Mouse (Mus musculus): ENCODE measurements around the gene Vkorc1l1. TPM values are rescaled to one million over a fixed set of nuclear protein-coding genes. Genes with fewer than 3 reads are reported as not detected.

Gene Vkorc1l1
- polyA plus RNA-seq, 2 experiments, result 26.1 to 35.7 TPM

DNA sequence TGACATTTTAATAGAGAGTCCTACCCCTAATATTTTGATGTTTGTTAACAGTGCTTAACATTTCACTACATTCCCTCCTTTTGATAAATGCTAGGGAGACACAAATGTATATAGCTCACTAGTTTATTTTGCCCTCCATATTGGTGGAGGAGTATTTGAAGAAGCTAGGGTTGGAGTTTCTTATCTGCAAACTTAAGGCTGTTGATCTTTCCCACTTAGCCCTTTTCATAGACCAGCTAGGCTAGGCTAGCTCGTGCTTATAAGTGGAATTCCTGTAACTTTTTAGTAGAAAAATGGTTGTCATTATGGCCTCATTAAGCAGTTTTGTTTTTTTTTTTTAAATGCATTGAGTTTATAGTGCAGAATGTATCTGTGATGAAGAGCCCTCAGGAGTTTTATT, 1.6 kb downstream of the Vkorc1l1 start:
- no peak for DNase-seq (ENCODE audit: low spot score)
- Histone ChIP-seq H3K9me3 (ENCODE audit: control insufficient read depth, low read length) (no peaks in the 10 kb centered on the region), H3K4me1 (ENCODE audit: control insufficient read depth, insufficient read depth, low read length) (no peaks in the 10 kb centered on the region), H3K36me3 (ENCODE audit: control insufficient read depth, insufficient read depth, low read length) (peaks cover 13% of the 10 kb centered on the region), H3K4me3 (replicated peaks; ENCODE audit: low read length) (no peak overlapping the region), H3K27me3 (ENCODE audit: control insufficient read depth, insufficient read depth, low read length) (no peaks in the 10 kb centered on the region), H3K27ac (replicated peaks; ENCODE audit: low read depth, low read length) (no peak overlapping the region), H3K4me2 (replicated peaks; ENCODE audit: low read depth, low read length, severe bottlenecking) (no peak overlapping the region), H3K9ac (ENCODE audit: low read depth, low read length, severe bottlenecking) (no peak overlapping the region)
- 68% methylated on average over 1 of the region's 1 CpGs for WGBS
- no peak for TF ChIP-seq POLR2A (IDR thresholded peaks at IDR 0.05; ENCODE audit: borderline replicate concordance, extremely low read depth, insufficient read depth, insufficient read length)
- no peak for ATAC-seq (ENCODE audit: low FRiP score, low read depth)

DNA sequence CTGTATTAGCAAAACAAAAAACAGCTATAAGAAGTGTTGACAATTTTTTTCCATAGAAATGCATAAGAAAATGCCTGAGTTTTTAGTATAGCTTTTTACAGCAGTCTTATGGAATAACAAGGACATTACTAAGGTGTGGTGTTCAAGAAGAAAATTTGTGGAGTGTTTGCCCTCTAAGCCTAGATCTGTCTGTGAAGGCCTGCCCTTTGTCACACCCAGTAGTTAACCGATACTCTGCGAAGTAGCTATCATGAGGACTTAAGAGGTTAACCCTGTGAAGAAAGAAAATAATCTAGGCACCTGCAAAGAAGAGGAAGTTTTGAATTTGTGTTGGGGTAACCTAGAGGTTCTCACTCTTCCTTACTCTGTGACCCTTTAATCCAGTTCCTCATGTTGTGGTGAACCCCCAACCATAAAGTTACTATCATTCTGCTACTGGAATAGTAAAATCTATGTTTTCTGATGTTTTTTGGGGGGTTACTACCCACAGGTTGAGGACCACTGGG, 5.8 kb downstream of the Vkorc1l1 start:
- Histone ChIP-seq H3K9ac (ENCODE audit: low read depth, low read length, severe bottlenecking) (no peak overlapping the region), H3K27ac (replicated peaks; ENCODE audit: low read depth, low read length) (no peak overlapping the region), H3K4me3 (replicated peaks; ENCODE audit: low read length) (no peak overlapping the region), H3K4me1 (ENCODE audit: control insufficient read depth, insufficient read depth, low read length) (no peaks in the 10 kb centered on the region), H3K27me3 (ENCODE audit: control insufficient read depth, insufficient read depth, low read length) (no peaks in the 10 kb centered on the region), H3K36me3 (ENCODE audit: control insufficient read depth, insufficient read depth, low read length) (peaks cover 13% of the 10 kb centered on the region), H3K4me2 (replicated peaks; ENCODE audit: low read depth, low read length, severe bottlenecking) (no peak overlapping the region), H3K9me3 (ENCODE audit: control insufficient read depth, low read length) (no peaks in the 10 kb centered on the region)
- no peak for DNase-seq (ENCODE audit: low spot score)
- 94% methylated on average over 2 of the region's 2 CpGs for WGBS
- no peak for TF ChIP-seq POLR2A (IDR thresholded peaks at IDR 0.05; ENCODE audit: borderline replicate concordance, extremely low read depth, insufficient read depth, insufficient read length)
- ATAC-seq (ENCODE audit: low FRiP score, low read depth), result no peak

DNA sequence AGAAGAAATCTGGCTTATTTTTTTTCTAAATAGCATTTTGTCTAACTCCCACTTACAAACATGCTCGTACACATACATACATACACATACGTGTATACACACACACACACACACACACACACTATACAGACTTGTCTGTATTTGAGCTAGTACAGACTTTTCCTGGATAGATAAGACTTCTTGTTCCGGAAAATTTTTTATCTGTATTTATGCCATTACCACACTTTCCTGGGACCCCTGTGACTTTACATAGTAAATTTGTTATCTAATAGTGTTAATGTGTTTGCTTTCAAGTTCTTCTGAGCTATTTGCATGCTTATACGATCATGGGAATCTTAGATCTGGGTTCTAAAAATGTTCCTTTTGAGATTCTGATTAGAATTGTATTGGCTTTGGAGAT, 10.4 kb downstream of the Vkorc1l1 start:
- Histone ChIP-seq H3K9me3 (ENCODE audit: control insufficient read depth, low read length) (no peaks in the 10 kb centered on the region), H3K4me3 (replicated peaks; ENCODE audit: low read length) (no peak overlapping the region), H3K36me3 (ENCODE audit: control insufficient read depth, insufficient read depth, low read length) (peaks cover under 1% of the 10 kb centered on the region; the same call in 1 of the 2 replicates), H3K4me1 (ENCODE audit: control insufficient read depth, insufficient read depth, low read length) (no peaks in the 10 kb centered on the region), H3K9ac (ENCODE audit: low read depth, low read length, severe bottlenecking) (no peak overlapping the region), H3K27ac (replicated peaks; ENCODE audit: low read depth, low read length) (no peak overlapping the region), H3K27me3 (ENCODE audit: control insufficient read depth, insufficient read depth, low read length) (no peaks in the 10 kb centered on the region), H3K4me2 (replicated peaks; ENCODE audit: low read depth, low read length, severe bottlenecking) (no peak overlapping the region)
- DNase-seq (ENCODE audit: low spot score) (no peak), ATAC-seq (ENCODE audit: low FRiP score, low read depth) (no peak)
- WGBS, result 97% methylated on average over 4 of the region's 4 CpGs
- no peak for TF ChIP-seq POLR2A (IDR thresholded peaks at IDR 0.05; ENCODE audit: borderline replicate concordance, extremely low read depth, insufficient read depth, insufficient read length)

DNA sequence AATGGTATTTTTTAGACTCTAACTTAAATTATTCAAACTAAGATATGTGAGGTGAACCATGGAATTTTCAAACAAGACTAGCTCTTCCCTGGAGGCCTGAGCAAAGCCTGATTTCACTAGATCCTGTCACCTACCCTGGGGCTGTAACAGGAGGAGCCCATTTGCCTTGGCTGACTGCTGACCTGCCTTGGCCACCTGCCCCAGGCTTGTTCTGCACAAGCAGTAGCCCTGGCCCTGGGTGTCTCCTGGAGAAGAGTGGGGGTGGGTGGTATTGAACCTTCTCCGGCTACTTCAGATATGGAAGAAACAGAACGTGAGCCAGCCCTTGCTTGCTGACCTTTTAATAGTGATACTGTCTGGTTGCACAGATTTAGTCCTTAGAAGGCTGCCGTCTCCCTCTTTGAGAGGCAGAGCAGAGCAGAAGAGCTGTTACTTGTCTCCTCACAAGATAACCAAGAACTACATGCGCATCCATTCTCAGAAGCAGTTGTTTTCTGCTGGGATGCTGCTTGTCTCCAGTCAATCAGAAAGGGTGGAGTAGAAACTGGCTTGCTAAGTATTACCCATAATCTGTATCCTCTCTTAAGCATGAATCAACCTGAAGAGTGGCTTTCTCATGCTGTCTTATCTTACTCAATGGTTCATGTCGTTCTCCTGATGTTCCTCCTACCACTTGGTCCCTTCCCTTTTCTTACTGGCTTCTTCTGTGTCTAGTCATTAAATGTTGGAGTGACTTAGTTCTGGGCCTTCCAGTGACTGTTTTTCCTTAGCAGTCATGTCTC, 12.9 kb downstream of the Vkorc1l1 start:
- ATAC-seq (ENCODE audit: low FRiP score, low read depth) (no peak), DNase-seq (ENCODE audit: low spot score) (no peak)
- Histone ChIP-seq H3K4me3 (replicated peaks; ENCODE audit: low read length) (no peak overlapping the region), H3K9ac (ENCODE audit: low read depth, low read length, severe bottlenecking) (no peak overlapping the region), H3K27me3 (ENCODE audit: control insufficient read depth, insufficient read depth, low read length) (no peaks in the 10 kb centered on the region), H3K4me2 (replicated peaks; ENCODE audit: low read depth, low read length, severe bottlenecking) (no peak overlapping the region), H3K36me3 (ENCODE audit: control insufficient read depth, insufficient read depth, low read length) (0 out of 2 replicates have a peak, but pooled peaks cover 7% of the 10 kb centered on the region), H3K9me3 (ENCODE audit: control insufficient read depth, low read length) (no peaks in the 10 kb centered on the region), H3K27ac (replicated peaks; ENCODE audit: low read depth, low read length) (no peak overlapping the region), H3K4me1 (ENCODE audit: control insufficient read depth, insufficient read depth, low read length) (no peaks in the 10 kb centered on the region)
- no peak for TF ChIP-seq POLR2A (IDR thresholded peaks at IDR 0.05; ENCODE audit: borderline replicate concordance, extremely low read depth, insufficient read depth, insufficient read length)
- 91% methylated on average over 5 of the region's 5 CpGs for WGBS

DNA sequence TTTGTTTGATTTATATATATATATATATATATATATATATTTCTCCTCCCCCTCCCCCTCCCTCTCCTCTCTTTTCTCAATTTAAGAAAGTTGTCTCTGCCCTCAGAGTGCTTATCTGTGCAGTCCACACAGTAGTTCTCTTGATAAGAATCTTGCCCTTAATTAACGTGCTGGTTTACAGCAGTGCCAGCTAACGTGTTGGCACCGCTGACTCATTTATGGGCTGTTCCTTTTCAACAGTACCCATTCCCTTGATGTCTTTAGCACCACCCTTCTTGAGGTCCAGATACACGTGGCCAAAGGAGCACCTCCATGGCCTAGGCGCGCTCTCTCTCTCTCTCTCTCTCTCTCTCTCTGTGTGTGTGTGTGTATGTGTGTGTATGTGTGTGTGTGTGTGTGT, 14.0 kb downstream of the Vkorc1l1 start:
- no peak overlapping the region for H3K4me3 ChIP-seq (replicated peaks; ENCODE audit: low read length)
- DNase-seq (ENCODE audit: low spot score) (no peak), ATAC-seq (ENCODE audit: low FRiP score, low read depth) (no peak)
- no peak for TF ChIP-seq POLR2A (IDR thresholded peaks at IDR 0.05; ENCODE audit: borderline replicate concordance, extremely low read depth, insufficient read depth, insufficient read length)
- H3K27me3 ChIP-seq (ENCODE audit: control insufficient read depth, insufficient read depth, low read length), result no peaks in the 10 kb centered on the region
- H3K27ac ChIP-seq (replicated peaks; ENCODE audit: low read depth, low read length), result no peak overlapping the region
- no peak overlapping the region for H3K4me2 ChIP-seq (replicated peaks; ENCODE audit: low read depth, low read length, severe bottlenecking)
- no peaks in the 10 kb centered on the region for H3K9me3 ChIP-seq (ENCODE audit: control insufficient read depth, low read length)
- 86% methylated on average over 6 of the region's 6 CpGs for WGBS
- H3K36me3 ChIP-seq (ENCODE audit: control insufficient read depth, insufficient read depth, low read length), result 0 out of 2 replicates have a peak, but pooled peaks cover 7% of the 10 kb centered on the region
- no peaks in the 10 kb centered on the region for H3K4me1 ChIP-seq (ENCODE audit: control insufficient read depth, insufficient read depth, low read length)
- H3K9ac ChIP-seq (ENCODE audit: low read depth, low read length, severe bottlenecking), result no peak overlapping the region
